Mouse (Mus musculus) lung, postnatal 0 days (tissue): ENCODE results near the gene Aldh1a2. TPM values are rescaled to one million over a fixed set of nuclear protein-coding genes. Genes with fewer than 3 reads are reported as not detected.

Experiments used
- ATAC-seq: fragments of 200-750 bp; cut with Nextera tagmentation; 2 replicates; pipeline ENCODE4 v1.8.0; 2017; ENCODE audit warnings: moderate library complexity
- DNase-seq: peaks from one replicate; pipeline ENCODE4 v3.0.0-alpha.2; 2016; ENCODE audit warnings: low spot score
- H3K27ac ChIP-seq: fragments of 300-500 bp; sonication (generic); 2 replicates; pipeline ENCODE4 v1.5.1; 2014; ENCODE audit warnings: antibody characterized with exemption, mild to moderate bottlenecking, low read length, mixed read lengths
- H3K27me3 ChIP-seq: fragments of 300-500 bp; sonication (generic); replicated peaks from 2 replicates; pipeline ENCODE4 v1.6.1; 2014; ENCODE audit warnings: low read length, mixed read lengths; ENCODE audit not compliant: insufficient read depth
- H3K36me3 ChIP-seq: fragments of 300-500 bp; sonication (generic); 2 replicates; pipeline ENCODE4 v1.6.1; 2014; ENCODE audit warnings: low read length, mixed read lengths; ENCODE audit not compliant: insufficient read depth
- H3K4me1 ChIP-seq: fragments of 300-500 bp; sonication (generic); 2 replicates; pipeline ENCODE4 v1.6.1; 2014; ENCODE audit warnings: antibody characterized with exemption, low read depth, low read length, mixed read lengths; ENCODE audit not compliant: insufficient read depth
- H3K4me2 ChIP-seq: fragments of 300-500 bp; sonication (generic); replicated peaks from 2 replicates; pipeline ENCODE4 v1.6.1; 2014; ENCODE audit warnings: low read depth, mild to moderate bottlenecking, low read length, moderate library complexity, mixed read lengths
- H3K4me3 ChIP-seq: fragments of 300-500 bp; sonication (generic); 2 replicates; pipeline ENCODE4 v1.5.1; 2014; ENCODE audit warnings: low read depth, low read length
- H3K9ac ChIP-seq: fragments of 300-500 bp; sonication (generic); replicated peaks from 2 replicates; pipeline ENCODE4 v1.6.1; 2014; ENCODE audit warnings: low read depth, mild to moderate bottlenecking
- H3K9me3 ChIP-seq: fragments of 300-500 bp; sonication (generic); 2 replicates; pipeline ENCODE4 v1.6.1; 2016; ENCODE audit warnings: low read length, mixed read lengths
- CTCF ChIP-seq: IDR thresholded peaks from 2 replicates; pipeline ENCODE4 v1.5.1; 2016; ENCODE audit warnings: antibody characterized with exemption, mild to moderate bottlenecking
- EP300 ChIP-seq: IDR thresholded peaks from 2 replicates; pipeline ENCODE4 v1.6.1; 2016; ENCODE audit warnings: antibody characterized with exemption, mild to moderate bottlenecking, control low read depth
- WGBS: fragments of 180-500 bp; shearing (Covaris S2); extraction: QIAGEN DNeasy Blood & Tissue Kit; methylation state at CpG from one replicate; pipeline ENCODE4 v1.1.7; 2014; 5-methylcytosine and 5-hydroxymethylcytosine counted together
- polyA plus RNA-seq: library from polyadenylated mRNA; unstranded; fragments of >200 nt; fragmentation: Nextera tagmentation; extraction: Ambion mirVana; gene quantifications from 2 replicates; pipeline ENCODE4 v1.2.1, GENCODE M21; 2015

Gene Aldh1a2
- polyA plus RNA-seq, 1 experiment from 2014 or later = 27.8 TPM

GRCm38 (mm10) chr9:71227226-71227970 lies 11.8 kb downstream of the Aldh1a2 start:
- Histone ChIP-seq H3K36me3 (no peaks in the 10 kb centered on the region), H3K9ac (no peak overlapping the region)
- WGBS = 49% methylated on average over 10 of the region's 10 CpGs

GRCm38 (mm10) chr9:71230011-71230410 lies 14.4 kb downstream of the Aldh1a2 start:
- no peaks in the 10 kb centered on the region for H3K4me1 ChIP-seq
- no peak overlapping the region for H3K4me2 ChIP-seq
- TF ChIP-seq CTCF (no peak), EP300 (no peak)
- H3K9me3 ChIP-seq = no peaks in the 10 kb centered on the region
- DNase-seq (no peak), ATAC-seq (no peak)
- no peak overlapping the region for H3K9ac ChIP-seq
- no peak overlapping the region for H3K27ac ChIP-seq
- WGBS = 14% methylated on average over 6 of the region's 6 CpGs
- H3K36me3 ChIP-seq = no peaks in the 10 kb centered on the region
- no peak overlapping the region for H3K4me3 ChIP-seq
- H3K27me3 ChIP-seq = peaks cover 4% of the 10 kb centered on the region; the same call in 1 of the 2 replicates

More at GRCm38 (mm10) chr9:71227226-71227970, 11.8 kb downstream of the Aldh1a2 start:
- H3K4me2 ChIP-seq = no peak overlapping the region
- no peaks in the 10 kb centered on the region for H3K9me3 ChIP-seq
- ATAC-seq (no peak), DNase-seq (no peak)
- no peaks in the 10 kb centered on the region for H3K4me1 ChIP-seq
- H3K27me3 ChIP-seq = peaks cover 4% of the 10 kb centered on the region; the same call in 1 of the 2 replicates
- no peak overlapping the region for H3K27ac ChIP-seq
- no peak for TF ChIP-seq CTCF
- no peak for TF ChIP-seq EP300
- no peak overlapping the region for H3K4me3 ChIP-seq

GRCm38 (mm10) chr9:71236540-71236939 lies 21.0 kb downstream of the Aldh1a2 start:
- Histone ChIP-seq H3K4me1 (no peaks in the 10 kb centered on the region), H3K27ac (no peak overlapping the region), H3K9me3 (no peaks in the 10 kb centered on the region), H3K9ac (no peak overlapping the region), H3K4me3 (no peak overlapping the region), H3K36me3 (no peaks in the 10 kb centered on the region), H3K4me2 (no peak overlapping the region), H3K27me3 (no peaks in the 10 kb centered on the region)
- TF ChIP-seq CTCF (no peak), EP300 (no peak)
- peak; percentile 16 for DNase-seq
- ATAC-seq = no peak
- 17% methylated on average over 1 of the region's 1 CpGs for WGBS

- ATAC-seq = peak; percentile 32; the same call in 1 of the 2 replicates
- no peak overlapping the region for H3K4me2 ChIP-seq
- H3K4me1 ChIP-seq = no peaks in the 10 kb centered on the region
- no peak overlapping the region for H3K4me3 ChIP-seq
- no peaks in the 10 kb centered on the region for H3K27me3 ChIP-seq
- H3K9ac ChIP-seq = no peak overlapping the region
- DNase-seq = peak; percentile 66
- WGBS = 48% methylated on average over 2 of the region's 2 CpGs
- H3K36me3 ChIP-seq = no peaks in the 10 kb centered on the region
- no peaks in the 10 kb centered on the region for H3K9me3 ChIP-seq
- TF ChIP-seq CTCF (no peak), EP300 (no peak)
- no peak overlapping the region for H3K27ac ChIP-seq
Observed at GRCm38 (mm10) chr9:71239926-71240325, 24.3 kb downstream of the Aldh1a2 start.

GRCm38 (mm10) chr9:71241515-71242411 lies 26.2 kb downstream of the Aldh1a2 start:
- Histone ChIP-seq H3K27ac (no peak overlapping the region), H3K36me3 (no peaks in the 10 kb centered on the region), H3K4me2 (no peak overlapping the region), H3K4me3 (no peak overlapping the region), H3K27me3 (no peaks in the 10 kb centered on the region), H3K9ac (no peak overlapping the region), H3K4me1 (no peaks in the 10 kb centered on the region), H3K9me3 (no peaks in the 10 kb centered on the region)
- no peak for DNase-seq
- no peak for ATAC-seq
- WGBS = 44% methylated on average over 10 of the region's 10 CpGs
- no peak for TF ChIP-seq CTCF
- no peak for TF ChIP-seq EP300

GRCm38 (mm10) chr9:71242412-71242781 lies 26.8 kb downstream of the Aldh1a2 start:
- no peak for TF ChIP-seq CTCF
- no peak for TF ChIP-seq EP300
- Histone ChIP-seq H3K9ac (no peak overlapping the region), H3K36me3 (no peaks in the 10 kb centered on the region), H3K4me1 (no peaks in the 10 kb centered on the region), H3K9me3 (no peaks in the 10 kb centered on the region), H3K27me3 (no peaks in the 10 kb centered on the region), H3K27ac (no peak overlapping the region), H3K4me2 (no peak overlapping the region), H3K4me3 (no peak overlapping the region)
- ATAC-seq = no peak
- WGBS = 55% methylated on average over 5 of the region's 5 CpGs
- DNase-seq = no peak
